Mouse (Mus musculus) small intestine, adult 10 weeks (tissue): ENCODE measurements around the gene Gm28047. TPM values are rescaled to one million over a fixed set of nuclear protein-coding genes. Genes with fewer than 3 reads are reported as not detected.

Experiments used
- polyA plus RNA-seq: library from polyadenylated mRNA; stranded (reverse); fragments of 350-450 nt; fragmentation: Illumina TruSeq; extraction: RNeasy Lipid Tissue Mini Kit (QIAGEN cat#74804); gene quantifications from one replicate; pipeline ENCODE4 v1.2.3, GENCODE M21; 2014; ENCODE audit warnings: low replicate concordance

Gm28047 gene
- not detected for polyA plus RNA-seq

DNA sequence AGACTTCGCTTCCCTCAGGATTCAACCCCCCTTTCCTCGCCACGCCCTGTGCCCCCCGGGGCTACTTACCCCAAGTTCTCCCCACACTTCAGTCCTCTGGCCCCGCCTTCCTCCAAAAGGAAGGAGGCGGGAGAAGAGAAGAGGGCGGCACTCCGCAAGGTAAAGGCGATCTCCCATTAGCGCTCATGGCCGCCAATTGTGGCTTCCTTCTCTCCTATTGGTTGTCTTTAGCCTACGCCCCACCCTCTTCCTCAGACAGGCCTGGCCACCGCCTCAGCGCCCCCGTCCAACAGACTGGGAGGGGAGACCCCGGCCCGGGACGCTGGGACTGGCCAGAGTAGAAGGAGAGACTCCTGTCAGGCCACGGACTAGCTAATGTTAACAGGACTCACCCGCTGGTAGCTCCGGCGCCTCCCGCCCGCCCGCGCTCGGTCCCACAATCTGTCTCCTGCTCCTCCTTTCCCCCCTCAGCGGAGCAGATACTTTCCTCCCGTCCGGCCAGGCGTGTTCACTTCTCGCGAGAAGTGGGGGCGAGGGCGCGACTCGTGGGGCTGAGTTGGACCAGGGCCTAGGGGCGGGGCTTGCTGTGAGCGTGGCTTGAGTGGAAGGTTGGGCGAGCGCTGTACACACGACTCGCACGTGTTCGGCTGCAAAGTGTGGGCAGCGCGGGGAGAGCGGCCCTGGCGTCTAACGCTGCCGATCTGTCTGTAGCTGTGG is at the start of gene Gm28047, which contains the start of gene Atf7:
TSS of gene Gm28047 (minus strand) at position 98 of the 717 bp plus-strand sequence.
TSS of gene Atf7 (minus strand) at position 495 of the 717 bp plus-strand sequence.

DNA sequence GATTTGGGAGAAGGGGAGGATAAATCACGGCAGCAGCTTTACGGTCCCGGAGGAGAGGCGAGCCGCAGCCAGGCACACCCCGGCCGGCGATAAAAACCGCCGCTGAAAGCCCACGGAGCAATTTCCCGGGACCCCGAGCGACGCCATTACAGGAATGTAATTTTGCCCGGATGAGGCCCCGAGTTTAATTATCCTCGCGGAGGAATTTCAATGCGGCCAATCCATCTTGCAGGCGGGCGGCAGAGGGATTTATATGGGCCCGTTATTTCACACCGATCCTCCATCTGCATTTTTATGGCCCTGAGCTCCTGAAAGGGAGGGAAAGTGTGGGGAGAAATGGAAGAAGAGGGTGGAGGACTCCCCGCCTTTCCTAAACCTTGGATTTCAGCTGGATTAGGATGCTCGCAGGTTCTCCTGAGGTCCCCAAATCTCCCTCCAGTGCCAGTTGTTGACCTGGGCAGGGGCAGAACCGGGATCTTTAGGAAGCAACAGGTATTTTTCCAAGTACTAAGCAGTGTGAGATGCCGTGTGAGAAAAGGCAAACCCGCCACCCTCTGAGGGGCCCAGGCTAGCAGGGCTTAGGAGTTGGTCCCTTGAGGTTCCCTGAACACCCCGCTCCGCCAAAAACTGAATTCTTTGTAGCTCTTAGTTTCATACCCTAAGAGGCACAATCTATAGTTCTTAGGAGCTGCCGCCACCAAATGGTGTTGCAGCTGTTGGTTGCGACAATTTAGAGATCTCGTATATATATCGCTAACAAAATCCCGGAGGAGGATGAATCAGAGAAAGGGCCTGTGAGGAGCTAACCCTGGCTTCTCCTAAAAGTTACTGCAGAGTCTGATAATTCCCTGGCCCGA is 47.6 kb upstream of the Gm28047 start, which contains the start of gene Atp5g2:
TSS of gene Atp5g2 (minus strand) at position 138 of the 857 bp plus-strand sequence.

DNA sequence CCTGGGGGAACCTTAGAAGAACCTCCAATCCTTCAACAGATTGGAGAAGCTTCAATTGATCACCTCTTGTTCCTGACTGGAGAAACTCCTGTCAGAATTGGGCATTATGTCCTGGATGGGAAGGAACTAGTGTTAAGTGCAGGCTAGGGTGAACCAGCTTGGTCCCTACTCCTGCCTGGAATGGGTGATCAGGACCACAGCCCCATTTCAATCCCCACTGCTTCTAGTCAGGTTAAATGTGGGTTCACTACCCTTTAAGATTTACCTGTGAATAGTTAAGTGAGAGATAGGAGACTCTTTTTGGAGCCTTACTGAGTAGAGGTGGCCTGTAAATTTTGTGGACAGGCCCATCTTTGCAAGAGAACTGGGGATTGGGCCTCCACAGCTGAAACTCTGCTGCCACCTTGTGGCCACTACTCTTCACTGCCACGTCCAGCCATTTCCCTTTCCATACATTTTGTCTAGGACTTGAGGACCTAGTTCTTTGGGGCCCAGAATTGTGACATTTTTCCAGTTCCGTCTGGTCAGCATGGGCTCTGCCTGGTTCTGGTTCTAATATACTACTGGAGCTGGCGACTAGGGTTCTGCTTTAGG is 99.9 kb downstream of the Gm28047 start, which contains the start of gene Npff:
TSS of gene Npff (minus strand) at position 51 of the 594 bp plus-strand sequence.

DNA sequence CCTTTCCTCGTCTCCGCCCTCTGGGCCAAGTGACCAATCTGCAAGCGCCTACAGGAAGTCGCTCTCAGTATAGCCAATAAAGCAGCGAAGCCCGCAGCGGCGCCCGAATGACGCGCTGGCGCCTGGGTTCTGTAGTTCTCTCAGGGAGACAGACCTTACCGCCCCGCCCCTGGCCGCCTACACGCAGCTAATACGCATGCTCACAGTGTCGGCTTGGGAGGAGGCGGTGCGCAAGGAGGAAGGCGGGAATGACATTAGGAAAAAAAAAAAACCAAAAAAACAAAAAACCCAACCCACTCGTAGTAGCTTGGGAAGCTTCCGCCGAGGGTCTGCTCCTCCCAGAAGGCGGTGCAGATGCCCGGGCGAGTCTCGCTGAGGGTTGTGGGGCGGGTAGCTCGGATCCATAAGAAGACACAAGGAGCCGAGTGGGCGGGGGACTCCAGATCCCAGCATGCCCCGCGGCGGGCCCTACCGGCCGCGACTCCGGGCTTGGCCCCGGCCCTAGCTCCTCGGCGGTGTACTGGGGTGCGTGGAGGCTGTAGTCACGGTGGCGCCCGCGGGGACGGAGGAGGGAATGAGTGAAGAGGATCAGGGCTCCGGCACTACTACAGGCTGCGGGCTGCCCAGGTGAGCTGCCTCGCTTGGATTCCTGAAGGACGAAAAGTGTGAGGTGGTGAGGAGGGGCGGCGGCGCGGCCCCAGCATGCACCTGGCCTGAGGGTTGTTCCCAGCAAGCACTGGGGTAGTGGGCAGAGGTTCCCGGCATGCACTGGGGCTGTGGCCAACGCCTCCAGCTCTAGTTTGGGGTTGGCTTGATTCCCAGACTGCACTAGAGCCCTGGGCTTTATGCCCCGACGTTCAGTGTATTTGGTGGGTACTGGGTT is 106.7 kb downstream of the Gm28047 start, which contains the start of gene Tarbp2:
TSS of gene Tarbp2 (plus strand) at position 217 of the 883 bp plus-strand sequence.

DNA sequence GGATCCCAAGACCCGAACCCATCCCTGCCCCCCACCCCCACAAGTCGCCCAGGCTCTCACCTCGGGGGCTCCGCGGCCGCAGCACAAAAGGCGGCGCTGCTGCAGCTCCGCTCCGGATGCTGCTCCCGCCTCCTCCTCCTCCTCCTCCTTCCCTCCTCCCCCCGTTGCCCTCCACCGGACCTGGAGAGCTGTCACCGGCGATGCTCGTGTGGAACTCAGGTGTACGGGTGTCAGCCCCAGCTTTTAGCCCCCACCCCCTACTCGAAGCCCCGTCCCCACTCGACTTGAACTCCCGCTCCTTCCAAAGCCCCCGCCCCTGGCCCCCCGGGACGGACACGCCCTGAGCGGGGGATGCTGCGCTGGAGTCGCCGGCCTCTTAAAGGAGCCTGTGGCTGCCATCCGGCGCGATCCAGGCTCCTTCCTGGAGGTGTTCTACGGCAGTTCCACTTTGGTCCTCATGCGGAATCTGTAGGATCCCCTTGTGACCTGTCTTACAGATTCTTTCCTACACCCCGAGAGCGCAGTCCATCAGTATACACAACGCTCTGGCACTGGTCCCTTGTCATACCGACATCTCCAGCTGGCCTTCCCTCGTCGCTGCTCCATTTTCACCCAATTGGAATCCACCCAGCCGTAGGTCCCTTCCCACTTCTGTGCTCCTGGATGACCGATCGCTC is 108.0 kb downstream of the Gm28047 start, which contains the start of gene Map3k12:
TSS of gene Map3k12 (minus strand) at position 337 of the 677 bp plus-strand sequence.

DNA sequence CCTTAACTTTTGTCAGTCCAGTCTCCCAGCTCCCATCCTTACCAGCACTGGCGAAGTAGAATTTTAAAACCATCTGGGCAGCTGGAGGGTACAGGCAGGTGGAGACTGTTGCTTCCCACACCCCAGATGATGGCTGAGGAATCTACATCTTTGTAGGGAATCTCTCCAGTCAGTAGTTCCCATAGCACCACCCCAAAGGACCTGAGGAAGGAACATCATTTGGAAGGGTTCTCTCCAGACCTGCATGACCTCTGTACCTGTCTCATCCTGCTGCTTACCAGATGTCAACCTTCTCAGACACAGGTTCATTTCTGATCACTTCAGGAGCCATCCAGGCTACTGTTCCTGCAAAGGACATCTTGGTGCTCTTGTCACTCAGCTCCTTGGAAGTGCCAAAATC is 121.4 kb downstream of the Gm28047 start, which contains the start of gene Gm10337:
TSS of gene Gm10337 (plus strand) at position 276 of the 400 bp plus-strand sequence.

Other genes with a start within 250 kb of the Gm28047 start
- 83.0 TPM for gene Sp1, start 218.9 kb downstream of the Gm28047 start, polyA plus RNA-seq
- gene Amhr2, start 179.7 kb downstream of the Gm28047 start, polyA plus RNA-seq = not detected
- gene Prr13, start 166.0 kb downstream of the Gm28047 start, polyA plus RNA-seq = 223 TPM
- gene Pcbp2, start 154.5 kb downstream of the Gm28047 start, polyA plus RNA-seq = 488 TPM
- not detected for gene Gm10337, start 121.3 kb downstream of the Gm28047 start, polyA plus RNA-seq
- 0.93 TPM for gene Map3k12, start 108.0 kb downstream of the Gm28047 start, polyA plus RNA-seq
- gene Tarbp2, start 106.9 kb downstream of the Gm28047 start, polyA plus RNA-seq = 1.7 TPM
- not detected for gene Npff, start 100.1 kb downstream of the Gm28047 start, polyA plus RNA-seq
- gene Atf7, start 397 bp upstream of the Gm28047 start, polyA plus RNA-seq = 22.5 TPM
- 21.1 TPM for gene Atp5g2, start 47.3 kb upstream of the Gm28047 start, polyA plus RNA-seq
- gene Calcoco1, start 97.1 kb upstream of the Gm28047 start, polyA plus RNA-seq = 28.1 TPM